Mouse (Mus musculus): ENCODE measurements around the gene Rrp1.

Rrp1 gene

DNA sequence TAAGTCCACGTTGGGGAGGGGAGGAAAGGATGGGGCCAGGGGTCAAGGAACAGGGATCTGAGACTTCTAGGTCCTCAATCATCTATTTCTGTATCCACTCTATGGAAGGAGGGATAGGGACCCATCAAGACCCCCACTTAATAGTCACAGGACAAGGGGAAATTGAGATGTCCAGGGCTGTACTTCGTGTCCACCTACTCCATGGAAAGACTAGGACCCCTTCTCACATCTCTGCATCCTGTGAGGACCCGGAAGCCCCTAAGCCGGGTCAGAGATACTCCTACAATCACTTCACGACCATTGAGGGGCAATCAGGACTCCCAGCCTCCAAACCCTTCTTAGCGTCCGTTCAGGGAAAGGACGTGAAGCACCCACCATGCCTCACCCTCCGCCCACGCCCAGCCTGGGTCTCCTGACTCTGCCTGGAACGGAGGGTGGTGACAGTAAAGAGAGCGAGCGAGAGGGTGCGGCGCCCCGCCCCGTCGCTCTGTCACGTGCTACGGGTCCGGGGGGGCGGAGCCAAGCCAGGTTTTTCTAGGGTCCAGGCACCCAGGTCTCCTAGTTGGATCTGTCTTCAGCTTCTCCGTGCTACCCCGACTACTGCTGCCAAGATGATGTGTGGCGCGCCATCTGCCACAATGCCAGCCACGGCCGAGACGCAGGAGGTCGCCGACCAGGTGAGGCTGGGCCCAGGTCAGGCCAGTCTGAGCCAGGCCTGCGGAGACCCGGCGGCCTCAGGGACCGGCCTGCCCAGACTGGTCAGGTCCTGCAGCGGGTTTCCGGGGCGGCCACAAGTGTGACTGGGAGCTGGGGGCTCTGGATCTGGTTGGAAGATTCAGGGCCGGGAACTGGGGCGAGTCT, 12.6 kb upstream of the Rrp1 start, which contains the start of gene Cstb:
Gene Cstb (plus strand): TSS at position 489 of the 861 bp plus-strand sequence.
- peak; percentile 68 for DNase-seq (ENCODE audit: low read depth)

DNA sequence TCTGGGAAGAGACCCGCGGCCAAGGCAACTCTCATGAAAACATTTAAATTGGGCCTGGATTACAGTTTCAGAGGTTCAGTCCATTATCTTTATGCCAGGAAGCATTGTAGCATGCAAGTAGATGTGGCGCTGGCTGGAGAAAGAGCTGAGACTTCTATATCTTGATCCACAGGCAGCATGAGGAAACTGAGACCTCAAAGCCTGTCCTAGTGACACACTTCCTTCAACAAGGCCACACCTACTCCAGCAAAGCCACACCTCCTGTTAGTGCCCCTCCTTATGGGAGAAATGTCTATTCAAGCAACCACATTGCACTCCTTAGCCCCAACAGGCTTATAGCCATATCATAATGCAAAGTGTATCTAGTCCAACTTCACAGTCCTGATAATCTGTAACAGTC, 9.8 kb upstream of the Rrp1 start:
- DNase-seq (ENCODE audit: low read depth), result peak; percentile 74

- DNase-seq (ENCODE audit: low read depth), result peak; percentile 40
These were observed 8.1 kb upstream of the Rrp1 start for GRCm38 (mm10) chr10:78420929-78421328.

- no peak for DNase-seq (ENCODE audit: low read depth)
These were observed 5.9 kb upstream of the Rrp1 start for GRCm38 (mm10) chr10:78418791-78419190.

- peak; percentile 19 for DNase-seq (ENCODE audit: low read depth)
These were observed 5.0 kb upstream of the Rrp1 start for GRCm38 (mm10) chr10:78417888-78418287.

DNA sequence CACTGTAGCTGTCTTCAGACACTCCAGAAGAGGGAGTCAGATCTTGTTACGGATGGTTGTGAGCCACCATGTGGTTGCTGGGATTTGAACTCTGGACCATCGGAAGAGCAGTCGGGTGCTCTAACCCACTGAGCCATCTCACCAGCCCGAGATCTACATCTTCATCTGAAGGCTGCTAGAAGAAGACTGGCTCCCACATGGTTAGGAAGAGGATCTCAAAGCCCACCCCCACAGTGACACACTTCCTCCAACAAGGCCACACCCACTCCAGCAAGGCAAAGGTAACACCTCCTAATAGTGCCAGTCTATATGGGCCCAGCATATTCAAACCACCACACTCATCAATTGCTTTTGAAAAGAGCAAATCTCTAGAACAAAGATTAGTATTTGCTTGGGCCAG, 2.1 kb upstream of the Rrp1 start:
- peak; percentile 30 for DNase-seq (ENCODE audit: low read depth)

DNA sequence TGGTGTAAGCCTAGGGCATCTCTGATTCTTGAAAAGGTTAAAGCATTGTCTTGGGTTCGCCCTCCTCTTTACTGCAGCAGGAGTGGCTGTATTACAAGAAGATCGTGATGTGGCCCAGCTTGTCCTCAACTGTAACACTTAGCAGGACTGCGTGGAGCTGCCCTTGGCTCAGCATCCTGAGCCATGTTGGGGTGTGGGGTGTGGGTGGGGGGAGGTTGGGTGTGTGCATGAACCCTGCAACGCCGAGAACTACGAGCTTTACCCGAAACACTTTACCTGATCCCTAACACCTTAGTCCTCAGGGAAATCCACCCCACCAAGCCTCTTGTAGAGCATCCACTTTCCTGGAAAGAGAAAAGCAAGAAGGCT, 293 bp upstream of the Rrp1 start:
- no peak for DNase-seq (ENCODE audit: low read depth)

- no peak for DNase-seq (ENCODE audit: low read depth)
These were observed 992 bp downstream of the Rrp1 start for GRCm38 (mm10) chr10:78411851-78412250.

DNA sequence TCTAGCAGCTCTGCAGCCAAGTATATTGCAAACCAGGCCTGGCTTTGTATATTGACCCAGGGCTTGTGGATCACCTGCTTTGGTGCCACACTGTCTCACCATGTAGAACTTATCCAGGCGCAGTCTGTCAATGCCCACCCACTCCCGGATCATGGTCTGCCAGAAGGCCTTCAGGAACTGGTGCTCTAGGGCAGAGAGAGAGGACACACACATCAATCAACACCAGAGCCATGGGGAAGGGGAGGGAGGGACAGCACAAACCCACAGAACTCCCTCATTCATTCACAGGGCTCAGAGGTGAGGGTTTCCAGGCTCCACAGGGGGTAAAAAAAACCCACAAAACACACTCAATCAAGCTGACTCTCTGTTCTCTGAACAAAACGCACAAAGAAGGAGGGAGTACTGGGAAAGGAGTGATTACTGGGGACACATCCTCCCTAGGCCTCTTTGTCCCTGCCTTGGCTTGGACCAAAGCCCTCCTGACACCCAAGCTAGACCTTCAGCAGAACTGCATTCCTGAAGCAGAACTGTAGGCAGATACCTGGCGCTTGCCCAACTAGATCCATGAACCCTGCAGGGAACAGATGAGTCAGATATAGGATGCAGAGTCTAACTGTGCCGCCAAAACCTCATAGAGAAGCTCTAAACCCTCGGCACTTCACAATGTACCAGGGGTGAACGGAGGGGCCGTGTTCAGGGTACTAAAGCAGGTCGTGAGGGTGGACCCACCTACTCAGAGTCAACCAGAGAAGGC, 3.6 kb downstream of the Rrp1 start:
- DNase-seq (ENCODE audit: low read depth), result no peak

- DNase-seq (ENCODE audit: low read depth), result no peak
These were observed 5.7 kb downstream of the Rrp1 start for GRCm38 (mm10) chr10:78407132-78407531.

DNA sequence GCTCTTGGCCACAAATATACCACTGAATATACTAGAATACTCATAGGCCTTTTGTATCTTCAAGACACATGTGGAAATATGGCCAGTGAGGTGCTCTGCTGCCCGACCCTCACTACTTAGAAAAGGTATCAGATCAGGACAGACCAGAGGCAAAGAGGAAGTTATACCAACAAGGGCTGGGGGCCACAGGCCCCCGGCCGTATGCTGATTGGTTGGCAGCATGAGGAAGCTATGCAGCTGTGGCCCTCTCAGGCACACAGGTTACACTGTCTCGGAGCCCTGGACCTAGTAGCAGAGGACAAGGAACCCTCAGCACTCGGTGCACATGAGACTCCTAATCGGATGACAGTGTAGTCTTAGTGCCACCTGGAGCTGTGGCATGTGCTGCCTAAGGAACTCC, 6.7 kb downstream of the Rrp1 start:
- DNase-seq (ENCODE audit: low read depth), result no peak

DNA sequence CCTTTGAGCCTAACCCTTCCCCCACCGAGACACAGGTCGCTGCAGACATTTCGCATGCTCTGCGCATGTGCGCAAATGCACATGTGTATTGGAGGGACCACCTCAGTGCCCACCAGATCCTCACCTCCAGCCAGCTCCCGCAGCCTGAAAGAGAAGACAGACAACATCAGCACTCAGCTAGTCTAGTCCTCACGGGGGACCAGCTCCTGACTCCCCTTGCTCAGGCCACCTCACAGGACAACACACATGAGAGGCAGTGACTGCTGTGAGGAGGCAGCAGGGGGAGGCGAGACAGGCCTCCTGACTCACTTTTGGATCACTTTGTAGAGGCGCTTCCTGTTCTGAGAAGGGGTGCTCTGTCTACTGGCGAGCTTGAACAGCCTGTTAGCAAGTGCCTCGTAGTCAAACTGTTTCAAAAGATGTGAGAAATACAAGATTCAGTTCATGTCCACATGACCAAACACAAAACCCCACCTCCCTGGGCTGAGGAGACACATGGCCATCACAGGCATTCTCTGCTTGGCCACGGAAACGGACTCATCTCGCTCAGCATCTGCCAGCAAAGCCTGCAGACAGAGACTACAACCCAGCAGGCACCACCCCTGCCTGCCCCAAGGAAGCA, 10.4 kb downstream of the Rrp1 start:
- no peak for DNase-seq (ENCODE audit: low read depth)

DNA sequence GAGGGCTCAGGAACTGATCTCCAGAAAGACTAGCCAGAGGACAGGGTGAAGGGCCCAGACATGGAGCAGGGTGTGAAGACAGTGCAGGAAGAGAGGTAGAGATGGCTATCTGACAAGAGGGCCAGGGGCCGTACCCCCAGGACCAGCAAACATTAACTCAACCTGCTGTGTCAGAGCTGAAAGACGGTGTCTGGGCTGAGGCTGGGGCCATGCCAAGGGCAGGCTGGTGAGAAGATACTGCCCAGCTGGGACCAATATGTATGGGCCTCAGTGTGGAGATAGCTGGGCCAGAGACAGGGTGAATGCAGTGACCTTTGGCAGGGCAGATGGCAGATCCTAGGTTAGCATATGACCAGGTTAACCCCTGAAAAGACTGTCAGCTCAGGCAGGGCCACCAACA, 11.7 kb downstream of the Rrp1 start:
- no peak for DNase-seq (ENCODE audit: low read depth)

DNA sequence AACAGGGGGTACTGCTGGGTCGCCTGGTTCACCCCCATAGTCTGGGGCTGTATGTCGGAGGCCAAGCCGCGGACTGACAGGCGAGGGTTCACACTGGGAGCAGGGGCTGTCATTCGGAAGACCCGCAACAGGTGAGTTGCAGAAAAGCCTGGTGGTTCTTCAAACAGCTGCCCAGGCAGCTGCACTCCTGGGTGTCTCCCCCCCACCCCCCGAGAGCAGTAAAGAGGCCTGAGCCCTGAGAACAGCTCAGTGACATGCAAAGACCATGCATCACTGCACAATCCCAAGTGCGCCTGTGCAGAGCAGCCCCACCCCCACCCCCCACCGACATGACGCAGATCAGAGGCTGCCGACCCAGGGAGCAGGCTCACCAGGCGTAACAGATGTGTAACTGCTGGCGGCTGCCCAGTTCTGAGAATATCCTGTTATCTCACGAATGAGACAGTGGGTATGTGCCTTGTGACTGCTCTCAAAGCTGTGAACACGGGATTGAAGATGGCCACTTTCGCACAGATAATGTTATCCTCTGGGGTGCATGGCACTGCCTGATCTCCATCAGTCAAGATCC, 13.7 kb downstream of the Rrp1 start:
- DNase-seq (ENCODE audit: low read depth), result no peak

- no peak for DNase-seq (ENCODE audit: low read depth)
These were observed 16.3 kb downstream of the Rrp1 start for GRCm38 (mm10) chr10:78396625-78396885.

DNA sequence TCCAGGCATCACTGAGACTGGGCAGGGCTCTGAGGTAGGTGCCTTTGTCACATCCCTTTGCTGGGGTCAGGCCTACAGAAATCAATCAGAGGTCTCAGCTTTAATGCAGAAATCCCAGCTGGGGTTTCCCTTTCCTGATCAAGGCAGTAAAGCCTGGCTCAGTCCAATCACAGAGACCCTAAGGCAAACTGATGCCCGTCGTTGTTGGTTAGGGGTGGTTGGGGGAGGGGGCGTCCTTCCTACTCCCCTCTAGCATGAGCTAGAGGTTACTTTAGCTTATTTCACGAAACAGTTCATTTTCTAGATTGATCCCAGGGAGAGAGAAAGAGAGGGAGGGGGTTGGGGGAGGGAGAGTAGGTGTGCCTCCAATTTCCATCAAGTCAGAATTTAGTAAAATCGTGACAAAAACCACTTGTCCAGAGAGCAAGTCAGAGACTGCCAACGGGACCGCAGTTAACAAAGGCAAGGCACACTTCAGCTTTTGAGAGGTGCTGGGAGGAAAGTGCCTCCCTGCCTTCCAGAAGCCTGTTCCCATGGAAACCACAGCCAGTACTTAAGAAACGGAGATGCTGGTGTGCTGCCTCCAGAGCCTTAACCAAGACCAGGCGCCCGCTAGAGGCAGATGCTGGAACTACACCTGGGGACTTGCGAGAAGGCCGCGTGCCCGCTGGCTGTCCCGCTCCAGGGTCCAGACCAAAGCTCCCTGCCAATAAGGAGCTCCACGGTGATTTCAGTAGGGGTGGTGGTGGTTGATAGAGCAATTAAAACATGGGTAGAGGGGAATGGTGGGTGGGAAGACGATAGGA, 16.8 kb downstream of the Rrp1 start:
- DNase-seq (ENCODE audit: low read depth), result peak; percentile 91

DNA sequence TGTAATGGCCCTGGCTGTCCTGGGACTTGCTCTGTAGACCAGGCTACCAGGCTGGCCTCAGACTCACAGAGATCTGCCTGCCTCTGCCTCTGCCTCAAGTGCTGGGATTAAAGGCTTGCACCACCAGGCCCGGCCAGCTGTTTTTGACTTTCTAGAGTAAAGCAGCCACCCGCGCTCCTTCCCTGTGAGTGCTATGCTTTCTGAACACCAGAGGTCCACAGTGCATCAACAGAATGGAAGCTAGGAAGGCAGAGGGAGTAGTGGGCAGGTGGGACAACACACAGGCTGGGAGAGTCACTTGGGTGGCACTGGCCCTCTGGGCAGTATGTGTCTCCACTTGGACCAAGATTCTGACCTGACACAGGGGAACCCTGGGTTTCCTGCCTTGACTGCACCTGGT, 17.5 kb downstream of the Rrp1 start:
- DNase-seq (ENCODE audit: low read depth), result no peak

- peak; percentile 81 for DNase-seq (ENCODE audit: low read depth)
These were observed 20.8 kb downstream of the Rrp1 start for GRCm38 (mm10) chr10:78392072-78392471.

DNA sequence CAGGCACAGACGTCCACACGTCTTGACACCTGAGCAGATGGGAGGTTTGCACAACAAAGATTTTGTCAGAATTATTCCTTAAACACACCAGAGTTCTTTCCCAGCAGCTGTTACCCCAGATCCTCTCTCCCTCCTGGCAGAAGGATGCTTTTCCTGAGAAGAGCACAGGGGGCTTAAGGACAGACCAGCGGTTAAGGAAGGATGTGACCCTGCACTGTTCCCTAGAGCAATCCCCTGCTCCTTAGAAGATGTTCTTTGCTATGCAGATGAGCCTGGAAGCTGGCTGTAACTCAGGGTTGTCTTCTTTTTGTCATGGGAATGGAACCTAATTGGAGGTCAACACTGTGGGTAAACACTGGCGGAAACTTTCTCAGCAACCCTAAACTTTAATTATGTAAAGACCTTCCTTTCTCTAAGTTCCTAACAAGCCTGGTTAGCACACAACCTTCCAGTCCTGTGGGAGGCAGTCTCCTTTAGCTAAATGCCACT, 21.8 kb downstream of the Rrp1 start:
- DNase-seq (ENCODE audit: low read depth), result no peak

DNA sequence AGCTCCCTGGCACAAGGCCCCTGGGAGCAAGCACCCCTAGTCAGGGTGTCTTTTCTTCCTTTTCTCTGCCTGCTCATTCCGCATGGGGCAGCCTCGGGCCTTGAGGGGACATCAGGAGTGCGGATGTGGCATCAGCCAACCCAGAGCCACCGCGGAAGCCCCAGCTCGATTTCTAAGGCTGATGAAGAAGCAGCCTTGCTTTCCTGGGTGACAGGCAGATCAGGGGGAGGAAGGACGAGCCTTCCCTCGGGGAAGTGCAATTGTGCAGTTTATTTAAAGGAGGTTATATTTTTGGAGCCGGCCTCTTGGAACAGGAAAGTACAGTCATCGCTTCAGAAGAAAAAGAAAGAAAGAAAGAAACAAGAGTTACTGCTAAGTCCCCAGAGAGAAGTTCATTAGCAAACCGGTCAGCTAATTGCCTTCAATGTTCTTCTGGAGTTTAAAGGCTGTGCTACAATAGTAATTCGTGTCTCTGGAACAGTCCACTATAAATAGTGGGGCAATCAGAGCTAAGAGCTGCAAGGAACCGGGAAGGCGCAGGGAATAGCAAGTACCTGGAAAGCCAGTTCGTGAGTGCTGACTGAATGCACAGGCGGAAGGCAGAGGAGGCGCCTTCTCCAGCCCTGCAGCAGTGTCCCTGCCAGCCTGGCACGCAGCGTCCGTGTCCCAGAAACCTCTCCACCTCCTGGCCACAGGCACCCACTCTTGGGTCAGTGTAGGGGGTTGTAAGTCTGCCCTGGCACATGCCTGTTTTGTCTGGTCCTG, 24.4 kb downstream of the Rrp1 start:
- DNase-seq (ENCODE audit: low read depth), result no peak

DNA sequence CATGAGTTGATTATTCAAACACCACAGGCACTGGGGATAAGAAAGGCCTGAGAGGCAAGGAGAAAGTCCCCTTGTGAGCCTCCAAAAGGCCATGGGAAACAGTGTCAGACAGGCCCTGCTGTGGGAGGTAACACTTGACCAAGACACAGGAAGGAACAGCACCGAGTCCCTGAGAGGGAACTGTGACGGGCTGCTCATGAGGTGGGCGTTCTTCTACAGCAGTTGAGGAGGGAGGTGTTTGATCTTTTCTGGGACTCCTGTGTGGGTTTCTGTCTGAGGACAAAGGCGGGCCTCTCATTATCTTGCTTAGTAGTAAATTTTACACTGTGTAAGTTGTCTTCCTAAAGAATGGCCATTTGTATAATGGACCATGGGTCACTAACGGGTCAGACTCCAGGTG, 27.3 kb downstream of the Rrp1 start:
- no peak for DNase-seq (ENCODE audit: low read depth)

Data from 416B (cell line).